Mouse (Mus musculus) CD4-positive, CD25-positive, alpha-beta regulatory T cell (primary cell): ENCODE measurements around the gene Pebp1. TPM values are rescaled to one million over a fixed set of nuclear protein-coding genes. Genes with fewer than 3 reads are reported as not detected.

ENCODE experiments used
- polyA plus RNA-seq: library from polyadenylated mRNA; unstranded; fragments of 100-300 nt; shearing (Covaris generic); gene quantifications from one replicate; pipeline ENCODE4 v1.2.1, GENCODE M21; 2017

The Pebp1 gene
- polyA plus RNA-seq: 248 TPM

GRCm38 (mm10) chr5:117286831-117287822 is at the start of gene Pebp1:
TSS of gene Pebp1 (minus strand) at chr5:117287625.

GRCm38 (mm10) chr5:117318741-117319629 is 31.6 kb upstream of the Pebp1 start, which contains the start of gene Vsig10:
TSS of gene Vsig10 (plus strand) at chr5:117319083.

Other genes starting within 250 kb of the Pebp1 start
- gene Suds3, start 171.5 kb downstream of the Pebp1 start, polyA plus RNA-seq: 73.1 TPM
- gene Taok3, start 167.5 kb downstream of the Pebp1 start, polyA plus RNA-seq: 117 TPM
- gene Vsig10, start 31.5 kb upstream of the Pebp1 start, polyA plus RNA-seq: 5.2 TPM
- 62.1 TPM for gene Wsb2, start 69.7 kb upstream of the Pebp1 start, polyA plus RNA-seq
- gene Rfc5, start 101.4 kb upstream of the Pebp1 start, polyA plus RNA-seq: 39.1 TPM
- gene Ksr2, start 126.4 kb upstream of the Pebp1 start, polyA plus RNA-seq: 1.5 TPM